Mouse (Mus musculus) hindbrain, embryonic 16.5 days (tissue): ENCODE data around the gene Islr. TPM values are rescaled to one million over a fixed set of nuclear protein-coding genes. Genes with fewer than 3 reads are reported as not detected.

Experiments used
- ATAC-seq: fragments of 200-750 bp; cut with Nextera tagmentation; 2 replicates; pipeline ENCODE4 v1.8.0; 2017; ENCODE audit warnings: moderate TSS enrichment, moderate library complexity
- H3K27ac ChIP-seq: fragments of 300-500 bp; sonication (generic); 2 replicates; pipeline ENCODE4 v1.5.1; 2014; ENCODE audit warnings: low read depth, mild to moderate bottlenecking, control low read depth, low read length, moderate library complexity
- H3K27me3 ChIP-seq: fragments of 300-500 bp; sonication (generic); replicated peaks from 2 replicates; pipeline ENCODE4 v1.6.1; 2014; ENCODE audit warnings: low read length; ENCODE audit not compliant: control insufficient read depth, insufficient read depth
- H3K36me3 ChIP-seq: fragments of 300-500 bp; sonication (generic); 2 replicates; pipeline ENCODE4 v1.6.1; 2014; ENCODE audit warnings: mild to moderate bottlenecking, low read length, moderate library complexity, mixed read lengths; ENCODE audit not compliant: control insufficient read depth, insufficient read depth
- H3K4me1 ChIP-seq: fragments of 300-500 bp; sonication (generic); 2 replicates; pipeline ENCODE4 v1.6.1; 2014; ENCODE audit warnings: low read depth, low read length; ENCODE audit not compliant: control insufficient read depth, insufficient read depth
- H3K4me2 ChIP-seq: fragments of 300-500 bp; sonication (generic); 2 replicates; pipeline ENCODE4 v1.6.1; 2014; ENCODE audit warnings: mild to moderate bottlenecking, low read length, control low read depth, moderate library complexity
- H3K4me3 ChIP-seq: fragments of 300-500 bp; sonication (generic); 2 replicates; pipeline ENCODE4 v1.5.1; 2014; ENCODE audit warnings: mild to moderate bottlenecking, low read length, control low read depth, moderate library complexity
- H3K9ac ChIP-seq: fragments of 300-500 bp; sonication (generic); 2 replicates; pipeline ENCODE4 v1.6.1; 2014; ENCODE audit warnings: low read depth, mild to moderate bottlenecking, control low read depth, low read length, moderate library complexity
- H3K9me3 ChIP-seq: fragments of 300-500 bp; sonication (generic); 2 replicates; pipeline ENCODE4 v1.6.1; 2014; ENCODE audit warnings: mild to moderate bottlenecking, low read length, moderate library complexity; ENCODE audit not compliant: control insufficient read depth
- WGBS: fragments of 180-500 bp; shearing (Covaris S2); extraction: QIAGEN DNeasy Blood & Tissue Kit; methylation state at CpG from one replicate; pipeline ENCODE4 v1.1.7; 2014; 5-methylcytosine and 5-hydroxymethylcytosine counted together
- polyA plus RNA-seq: library from polyadenylated mRNA; unstranded; fragments of >200 nt; fragmentation: Nextera tagmentation; extraction: Ambion mirVana; gene quantifications from 2 replicates; pipeline ENCODE4 v1.2.1, GENCODE M21; 2015

Gene Islr
- polyA plus RNA-seq, 1 experiment from 2014 or later = 40.4 TPM

GRCm38 (mm10) chr9:58148806-58149205, 55.3 kb downstream of the Islr start:
- no peak overlapping the region for H3K9ac ChIP-seq
- H3K27ac ChIP-seq = no peak overlapping the region
- H3K27me3 ChIP-seq = no peaks in the 10 kb centered on the region
- H3K36me3 ChIP-seq = no peaks in the 10 kb centered on the region
- H3K4me3 ChIP-seq = no peak overlapping the region
- no peak overlapping the region for H3K4me2 ChIP-seq
- peaks cover 2% of the 10 kb centered on the region for H3K4me1 ChIP-seq
- no peak for ATAC-seq
- 54% methylated on average over 2 of the region's 2 CpGs for WGBS
- no peaks in the 10 kb centered on the region for H3K9me3 ChIP-seq

DNA sequence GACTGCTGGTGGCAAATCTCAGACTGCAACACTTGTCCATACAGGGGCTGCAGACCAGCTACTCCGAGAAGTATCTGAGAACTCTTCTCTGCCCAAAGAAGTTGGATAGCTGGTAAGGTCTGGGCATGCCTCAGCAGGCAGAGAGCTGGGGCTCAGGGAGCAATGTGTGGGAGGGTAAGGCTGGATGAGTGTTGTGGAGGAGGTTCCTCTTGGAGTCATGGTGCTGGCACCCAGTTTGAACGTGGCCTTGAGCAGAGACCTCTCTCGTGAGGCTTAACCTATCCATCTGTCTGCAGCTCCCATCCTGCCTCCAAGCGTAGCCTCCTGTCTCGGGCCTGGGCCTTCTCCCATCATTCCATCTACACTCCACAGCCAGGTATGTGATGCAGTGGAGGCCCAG, 58.7 kb downstream of the Islr start:
- Histone ChIP-seq H3K4me2 (no peak overlapping the region), H3K9me3 (no peaks in the 10 kb centered on the region), H3K4me3 (no peak overlapping the region), H3K27me3 (no peaks in the 10 kb centered on the region), H3K27ac (no peak overlapping the region), H3K4me1 (peaks cover 2% of the 10 kb centered on the region; the same call in 1 of the 2 replicates), H3K9ac (no peak overlapping the region), H3K36me3 (no peaks in the 10 kb centered on the region)
- 84% methylated on average over 5 of the region's 5 CpGs for WGBS
- no peak for ATAC-seq

- no peaks in the 10 kb centered on the region for H3K9me3 ChIP-seq
- no peaks in the 10 kb centered on the region for H3K36me3 ChIP-seq
- no peak overlapping the region for H3K27ac ChIP-seq
- no peak overlapping the region for H3K4me2 ChIP-seq
- H3K9ac ChIP-seq = no peak overlapping the region
- no peak overlapping the region for H3K4me3 ChIP-seq
- H3K27me3 ChIP-seq = no peaks in the 10 kb centered on the region
- peaks cover 2% of the 10 kb centered on the region; the same call in 1 of the 2 replicates for H3K4me1 ChIP-seq
- no peak for ATAC-seq
- 67% methylated on average over 1 of the region's 1 CpGs for WGBS
Observed at GRCm38 (mm10) chr9:58144664-58145063, 59.4 kb downstream of the Islr start.

DNA sequence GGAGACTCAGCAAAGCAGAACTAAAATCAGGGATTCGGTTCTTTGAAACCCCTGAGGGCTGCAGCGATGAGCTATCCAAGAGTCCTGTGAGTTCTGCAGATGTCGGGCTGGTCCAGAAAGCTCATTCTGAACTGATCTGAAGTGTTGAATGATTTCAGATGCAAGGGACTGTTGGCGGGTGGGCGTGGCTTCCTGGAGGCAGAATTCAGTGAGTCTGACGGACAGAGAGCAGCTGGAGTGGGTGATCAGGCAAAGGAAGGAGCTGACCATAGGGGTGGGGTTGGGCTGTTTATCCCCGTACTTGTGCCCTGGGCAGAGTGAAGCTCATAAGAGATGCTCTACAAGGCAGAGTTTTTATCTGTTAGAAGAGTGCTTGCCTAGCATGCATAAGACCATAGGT, 60.7 kb downstream of the Islr start:
- ATAC-seq = no peak
- no peaks in the 10 kb centered on the region for H3K9me3 ChIP-seq
- WGBS = 43% methylated on average over 7 of the region's 7 CpGs
- no peak overlapping the region for H3K27ac ChIP-seq
- H3K4me1 ChIP-seq = peaks cover 2% of the 10 kb centered on the region; the same call in 1 of the 2 replicates
- no peaks in the 10 kb centered on the region for H3K27me3 ChIP-seq
- H3K9ac ChIP-seq = no peak overlapping the region
- H3K4me2 ChIP-seq = no peak overlapping the region
- H3K4me3 ChIP-seq = no peak overlapping the region
- H3K36me3 ChIP-seq = no peaks in the 10 kb centered on the region

DNA sequence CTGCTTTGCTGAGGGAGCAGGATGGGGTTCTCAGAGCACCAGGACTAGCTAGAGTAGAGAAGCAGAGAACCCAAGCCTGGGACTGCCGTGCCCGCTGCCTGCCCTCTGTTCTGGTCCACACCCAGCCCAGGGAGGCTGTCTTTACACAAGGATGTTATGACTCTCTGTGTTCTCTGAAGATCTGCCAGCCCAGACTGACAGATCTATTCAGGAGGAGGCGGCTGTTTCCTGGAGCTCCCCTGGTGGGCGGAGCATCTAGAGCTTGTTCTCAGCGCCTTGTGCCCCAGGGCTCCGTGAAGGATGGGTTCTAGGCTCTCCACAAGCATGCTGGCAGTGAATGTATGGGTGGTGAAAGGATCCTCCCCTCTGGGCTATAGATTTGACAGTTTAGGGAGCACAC, 64.2 kb downstream of the Islr start:
- Histone ChIP-seq H3K27ac (no peak overlapping the region), H3K9ac (no peak overlapping the region), H3K9me3 (no peaks in the 10 kb centered on the region), H3K27me3 (no peaks in the 10 kb centered on the region), H3K4me3 (no peak overlapping the region), H3K4me1 (peaks cover 2% of the 10 kb centered on the region; the same call in 1 of the 2 replicates), H3K36me3 (no peaks in the 10 kb centered on the region), H3K4me2 (no peak overlapping the region)
- WGBS = 32% methylated on average over 6 of the region's 6 CpGs
- ATAC-seq = 0 out of 2 replicates have a peak, but pooled peaks have one; percentile 12

DNA sequence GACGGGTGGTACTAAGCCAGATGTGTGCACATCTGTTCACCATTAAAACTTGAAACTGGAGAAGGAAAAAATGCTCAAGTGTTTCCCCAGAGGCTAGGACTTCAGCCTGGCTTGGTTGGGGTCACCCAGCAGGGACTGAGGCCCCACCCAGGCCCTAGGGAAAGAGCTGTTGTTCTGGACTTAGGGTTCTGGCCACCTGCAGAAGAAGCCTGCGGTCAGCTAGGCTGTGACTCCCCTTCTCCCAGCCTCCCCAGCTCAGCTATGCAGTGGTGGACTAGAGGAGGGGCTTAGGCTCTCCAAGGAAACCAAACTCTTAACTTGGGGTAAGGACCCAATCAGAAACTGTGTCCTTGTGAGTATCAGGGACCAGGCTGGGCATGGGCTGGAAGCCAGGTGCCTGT, 68.2 kb downstream of the Islr start:
- Histone ChIP-seq H3K4me2 (no peak overlapping the region), H3K27ac (no peak overlapping the region), H3K4me3 (no peak overlapping the region), H3K4me1 (peaks cover 8% of the 10 kb centered on the region; the same call in 1 of the 2 replicates), H3K27me3 (peaks cover 7% of the 10 kb centered on the region), H3K9ac (no peak overlapping the region), H3K9me3 (no peaks in the 10 kb centered on the region), H3K36me3 (no peaks in the 10 kb centered on the region)
- no peak for ATAC-seq
- WGBS = 33% methylated on average over 2 of the region's 2 CpGs

- ATAC-seq = 0 out of 2 replicates have a peak, but pooled peaks have one; percentile 15
- no peaks in the 10 kb centered on the region for H3K9me3 ChIP-seq
- WGBS = 20% methylated on average over 7 of the region's 7 CpGs
- no peaks in the 10 kb centered on the region for H3K36me3 ChIP-seq
- H3K4me3 ChIP-seq = no peak overlapping the region
- H3K4me1 ChIP-seq = peaks cover 8% of the 10 kb centered on the region; the same call in 1 of the 2 replicates
- 0 out of 2 replicates have a peak overlapping the region, but pooled peaks have one; percentile 1 for H3K4me2 ChIP-seq
- H3K27me3 ChIP-seq = peaks cover 12% of the 10 kb centered on the region
- H3K9ac ChIP-seq = no peak overlapping the region
- peak overlapping the region; percentile 0; the same call in 1 of the 2 replicates for H3K27ac ChIP-seq
Observed at GRCm38 (mm10) chr9:58134906-58135305, 69.2 kb downstream of the Islr start.

- no peaks in the 10 kb centered on the region for H3K9me3 ChIP-seq
- no peak overlapping the region for H3K9ac ChIP-seq
- no peak overlapping the region for H3K4me3 ChIP-seq
- H3K27ac ChIP-seq = peak overlapping the region; percentile 9; the same call in 1 of the 2 replicates
- WGBS = 11% methylated on average over 13 of the region's 17 CpGs
- peak; percentile 46 for ATAC-seq
- peaks cover 15% of the 10 kb centered on the region for H3K27me3 ChIP-seq
- H3K4me1 ChIP-seq = peaks cover 12% of the 10 kb centered on the region; the same call in 1 of the 2 replicates
- no peaks in the 10 kb centered on the region for H3K36me3 ChIP-seq
- 0 out of 2 replicates have a peak overlapping the region, but pooled peaks have one; percentile 1 for H3K4me2 ChIP-seq
Observed at GRCm38 (mm10) chr9:58133893-58134884, 69.9 kb downstream of the Islr start.

- no peak for ATAC-seq
- 61% methylated on average over 7 of the region's 7 CpGs for WGBS
- Histone ChIP-seq H3K4me1 (peaks cover 19% of the 10 kb centered on the region; the same call in 1 of the 2 replicates), H3K4me2 (no peak overlapping the region), H3K36me3 (no peaks in the 10 kb centered on the region), H3K4me3 (no peak overlapping the region), H3K9ac (no peak overlapping the region), H3K9me3 (no peaks in the 10 kb centered on the region), H3K27ac (no peak overlapping the region), H3K27me3 (peaks cover 17% of the 10 kb centered on the region)
Observed at GRCm38 (mm10) chr9:58131735-58132134, 72.4 kb downstream of the Islr start.
